In genomic region chr2:132720921-132721566, GRCm38 (mm10) we compare ENCODE assay signal across 12 mouse cellular contexts. TPM values are rescaled to one million over a fixed set of nuclear protein-coding genes. Genes with fewer than 3 reads are reported as not detected.
DNase-seq lines count a peak whose midpoint lies in the region; ATAC-seq and TF ChIP-seq lines count a peak whose summit lies in the region.
"Had no signal": no experiment of that assay in that cellular context is flagged by ENCODE, and none has a peak within 500 bp of the region (broad histone marks: within the 10 kb centered on the region; RNA-seq: fewer than 3 reads in every experiment).

No protein-coding gene starts in this region.

- peak; percentile 20; the same call in 1 of the 2 replicates for ATAC-seq in heart, postnatal 0 days (ENCODE audit: insufficient read depth, low read depth)
- ATAC-seq in hindbrain, embryonic 16.5 days, result peak; percentile 53
- ATAC-seq: intestine, embryonic 16.5 days had no signal

- H3K9me3 ChIP-seq in heart, postnatal 0 days (replicated peaks; ENCODE audit: control insufficient read depth, low read length), result no peaks in the 10 kb centered on the region
- H3K9me3 ChIP-seq in hindbrain, embryonic 16.5 days (ENCODE audit: control insufficient read depth, low read length), result no peaks in the 10 kb centered on the region
- H3K9me3 ChIP-seq: embryonic facial prominence, embryonic 10.5 days; heart, embryonic 10.5 days; limb, embryonic 12.5 days had no signal

- no peak for TF ChIP-seq EP300 in heart, postnatal 0 days (IDR thresholded peaks at IDR 0.05; ENCODE audit: low read depth)

- no peak for TF ChIP-seq CTCF in heart, postnatal 0 days (IDR thresholded peaks at IDR 0.05; ENCODE audit: low read depth)

- H3K27me3 ChIP-seq in heart, postnatal 0 days (ENCODE audit: control insufficient read depth, insufficient read depth, low read length), result no peaks in the 10 kb centered on the region
- no peaks in the 10 kb centered on the region for H3K27me3 ChIP-seq in hindbrain, embryonic 16.5 days (replicated peaks; ENCODE audit: control insufficient read depth, insufficient read depth, low read length)
- H3K27me3 ChIP-seq: limb, embryonic 12.5 days had no signal

- H3K9ac ChIP-seq in heart, postnatal 0 days (replicated peaks; ENCODE audit: low read depth, low read length), result no peak overlapping the region
- H3K9ac ChIP-seq in hindbrain, embryonic 16.5 days (ENCODE audit: low read depth, low read length), result no peak overlapping the region
- H3K9ac ChIP-seq: limb, embryonic 12.5 days had no signal

- DNase-seq in heart, postnatal 0 days (ENCODE audit: low spot score), result no peak
- no peak for DNase-seq in heart, adult 8-10 months (ENCODE audit: low spot score)
- DNase-seq in 416B (ENCODE audit: low read depth) (peak; percentile 11), NIH3T3 (ENCODE audit: low read depth) (peak; percentile 44)
- no peak for DNase-seq in right cerebral cortex, postnatal 14 days
- DNase-seq in frontal cortex, postnatal 14 days (ENCODE audit: low spot score in 2 of 2), result no peak
- DNase-seq: thymus, postnatal 4 days had no signal

- no peak overlapping the region for H3K27ac ChIP-seq in heart, postnatal 0 days (ENCODE audit: low read depth)
- peak overlapping the region; percentile 49; the same call in 1 of the 2 replicates for H3K27ac ChIP-seq in hindbrain, embryonic 16.5 days (ENCODE audit: low read depth, low read length)
- H3K27ac ChIP-seq: embryonic facial prominence, embryonic 10.5 days; heart, embryonic 10.5 days; limb, embryonic 12.5 days had no signal

- peaks cover 4% of the 10 kb centered on the region; the same call in 1 of the 2 replicates for H3K4me1 ChIP-seq in heart, postnatal 0 days (ENCODE audit: control insufficient read depth, insufficient read depth)
- peaks cover 14% of the 10 kb centered on the region for H3K4me1 ChIP-seq in hindbrain, embryonic 16.5 days (ENCODE audit: control insufficient read depth, insufficient read depth, low read depth, low read length)
- H3K4me1 ChIP-seq: limb, embryonic 12.5 days had no signal

- H3K4me3 ChIP-seq in heart, postnatal 0 days (ENCODE audit: low read depth, low read length), result no peak overlapping the region
- no peak overlapping the region for H3K4me3 ChIP-seq in hindbrain, embryonic 16.5 days (ENCODE audit: low read length)
- H3K4me3 ChIP-seq: embryonic facial prominence, embryonic 10.5 days; heart, embryonic 10.5 days; limb, embryonic 12.5 days had no signal

- 19% methylated on average over 9 of the region's 9 CpGs for WGBS in heart, postnatal 0 days
- WGBS in hindbrain, embryonic 16.5 days, result 32% methylated on average over 9 of the region's 9 CpGs

- no peaks in the 10 kb centered on the region for H3K36me3 ChIP-seq in heart, postnatal 0 days (replicated peaks; ENCODE audit: control insufficient read depth, insufficient read depth, low read length)
- H3K36me3 ChIP-seq in hindbrain, embryonic 16.5 days (ENCODE audit: control insufficient read depth, insufficient read depth, low read length), result no peaks in the 10 kb centered on the region
- H3K36me3 ChIP-seq: embryonic facial prominence, embryonic 10.5 days; heart, embryonic 10.5 days; limb, embryonic 12.5 days had no signal

- H3K4me2 ChIP-seq in heart, postnatal 0 days (ENCODE audit: low read depth, low read length), result no peak overlapping the region
- no peak overlapping the region for H3K4me2 ChIP-seq in hindbrain, embryonic 16.5 days (ENCODE audit: low read length)
- H3K4me2 ChIP-seq: limb, embryonic 12.5 days had no signal

RNA-seq across cellular contexts. Expression of gene Shld1, which starts 34.3 kb away (rescaled TPM):
- 23.3 and 24.1 TPM in 2 replicates for total RNA-seq in heart, postnatal 0 days (2014; rRNA removed; ENCODE audit: low replicate concordance)
- 14.1 and 16.4 TPM in 2 replicates for polyA plus RNA-seq in heart, postnatal 0 days (2015; fragmentation: Nextera tagmentation; extraction: Ambion mirVana)
- 10 to 100 TPM; 30.4 to 74.1 (median 46.7) TPM for total RNA-seq in heart, adult 8-10 months (2022)
- 21.3 and 23.5 TPM in 2 replicates for polyA plus RNA-seq in hindbrain, embryonic 16.5 days (2015; fragmentation: Nextera tagmentation; extraction: Ambion mirVana)

Comparison
In these comparisons a context has a peak if more than half of its experiments do, and no peak if none do; other contexts are left out.
1. DNase-seq: peak in 416B (single experiment) and NIH3T3 (single experiment); none in heart, postnatal 0 days (single experiment), heart, adult 8-10 months (single experiment), right cerebral cortex, postnatal 14 days (single experiment) and frontal cortex, postnatal 14 days (0 of 2).